Mouse (Mus musculus) gonadal fat pad, adult 2 months (tissue): ENCODE data around the gene Pard3. TPM values are rescaled to one million over a fixed set of nuclear protein-coding genes. Genes with fewer than 3 reads are reported as not detected.

Experiments
- DNase-seq: peaks from one replicate; pipeline ENCODE4 v3.0.0-alpha.2; 2012; ENCODE audit warnings: low read depth
- polyA plus RNA-seq: library from polyadenylated mRNA; depleted of rRNA; stranded (reverse); fragments of >200 nt; gene quantifications from 2 replicates; pipeline ENCODE4 v1.2.3, GENCODE M21; 2012

Gene Pard3
- polyA plus RNA-seq, 1 experiment, result 31.5 TPM

DNA sequence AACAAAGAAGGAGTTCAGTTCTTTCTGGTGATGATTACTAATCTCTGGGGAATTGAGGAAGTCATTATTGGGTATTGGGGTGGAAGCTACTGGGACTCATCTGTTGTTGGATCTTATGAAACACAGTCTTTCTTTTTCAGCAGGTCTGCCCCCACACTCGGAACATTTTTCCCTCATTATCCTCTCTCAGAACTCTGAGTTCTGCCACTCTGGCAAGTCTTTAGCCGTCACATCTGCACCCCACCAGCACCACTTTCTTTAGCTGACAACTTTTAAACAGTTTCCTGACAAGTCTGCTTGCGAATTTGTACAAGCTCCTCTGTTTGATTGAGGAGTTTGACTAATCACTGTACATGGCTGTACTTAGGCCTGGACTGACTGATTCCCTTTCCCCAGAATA is 118.4 kb downstream of the Pard3 start:
- DNase-seq, result no peak

DNA sequence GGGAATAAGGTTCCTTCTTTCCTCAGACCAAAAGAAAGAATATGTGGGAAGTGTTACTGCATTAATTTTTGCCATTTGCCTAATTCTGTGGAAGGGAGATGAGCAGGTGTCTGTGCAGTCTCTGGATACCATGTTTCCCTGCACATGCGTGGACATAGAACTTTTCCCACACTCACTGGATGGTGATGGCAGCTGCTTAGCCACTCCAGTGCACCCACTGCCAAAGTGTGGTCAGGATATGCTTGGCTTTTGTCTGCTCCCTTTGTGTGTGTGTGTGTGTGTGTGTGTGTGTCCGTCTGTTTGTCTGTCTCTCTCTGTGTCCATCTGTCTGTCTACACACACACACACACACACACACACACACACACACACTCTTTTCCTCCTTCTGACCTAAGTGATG is 119.8 kb downstream of the Pard3 start:
- no peak for DNase-seq

- DNase-seq, result no peak
Observed at GRCm38 (mm10) chr8:127184025-127184424, 120.3 kb downstream of the Pard3 start.

DNA sequence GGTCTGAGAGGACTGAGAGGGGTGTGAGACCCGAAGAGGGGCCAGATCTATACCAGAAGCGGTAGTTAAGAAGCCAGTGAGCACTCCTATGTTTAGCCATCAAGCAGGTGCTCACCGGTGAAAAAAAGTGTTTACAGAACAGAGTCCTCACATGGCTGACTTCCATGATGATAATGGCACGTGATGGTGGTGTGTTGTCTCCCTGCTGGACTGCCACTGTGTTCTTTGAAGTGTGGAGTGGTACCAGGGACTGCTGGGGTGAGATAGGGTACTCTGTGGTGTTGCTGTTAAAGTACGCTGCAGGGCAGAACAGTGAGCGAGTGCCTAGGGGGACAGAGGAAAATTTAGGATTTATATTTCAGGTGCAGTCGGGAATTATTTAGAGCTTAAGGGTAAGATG is 122.2 kb downstream of the Pard3 start:
- no peak for DNase-seq

DNA sequence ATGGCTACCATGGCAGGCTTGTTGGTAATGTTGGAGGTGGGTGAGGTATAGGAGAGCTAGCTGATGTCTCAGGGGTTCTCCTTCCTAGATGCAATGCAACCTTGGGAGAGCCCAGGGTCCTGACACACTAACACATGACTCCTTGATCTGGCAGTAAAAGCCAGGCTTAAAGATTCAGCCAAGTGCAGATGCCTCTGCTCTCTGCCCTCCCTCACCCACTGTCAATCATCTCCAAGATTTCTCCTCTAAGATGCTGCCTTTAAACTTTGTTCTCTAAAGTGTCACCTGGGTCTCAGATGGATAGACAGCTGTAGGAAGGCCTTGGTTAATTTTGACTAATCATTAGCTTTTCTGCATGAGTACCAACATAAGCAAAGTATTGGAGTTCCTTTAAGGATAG is 125.0 kb downstream of the Pard3 start:
- DNase-seq, result no peak

DNA sequence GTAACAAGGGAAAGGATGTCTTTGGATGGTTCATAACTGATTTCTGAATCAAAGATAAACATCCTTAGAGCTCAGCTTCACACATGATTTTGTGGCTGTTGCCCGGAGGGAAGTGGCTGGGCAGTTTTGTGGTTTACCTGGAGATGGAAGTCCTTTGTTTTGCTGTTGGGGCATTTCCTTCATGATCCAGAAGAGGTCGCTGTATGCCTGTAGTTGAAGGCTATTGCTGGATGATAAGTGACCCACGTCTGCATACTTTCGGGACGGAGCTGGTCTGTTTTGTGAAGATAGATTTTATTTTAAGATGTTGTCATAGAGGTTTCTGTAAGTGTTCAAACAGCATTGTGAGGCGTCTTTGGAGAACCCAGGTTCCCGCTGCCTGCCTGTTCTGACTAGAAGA is 126.7 kb downstream of the Pard3 start:
- no peak for DNase-seq

GRCm38 (mm10) chr8:127191387-127191786 is 127.7 kb downstream of the Pard3 start:
- DNase-seq, result no peak

GRCm38 (mm10) chr8:127191824-127192223 is 128.1 kb downstream of the Pard3 start:
- no peak for DNase-seq

DNA sequence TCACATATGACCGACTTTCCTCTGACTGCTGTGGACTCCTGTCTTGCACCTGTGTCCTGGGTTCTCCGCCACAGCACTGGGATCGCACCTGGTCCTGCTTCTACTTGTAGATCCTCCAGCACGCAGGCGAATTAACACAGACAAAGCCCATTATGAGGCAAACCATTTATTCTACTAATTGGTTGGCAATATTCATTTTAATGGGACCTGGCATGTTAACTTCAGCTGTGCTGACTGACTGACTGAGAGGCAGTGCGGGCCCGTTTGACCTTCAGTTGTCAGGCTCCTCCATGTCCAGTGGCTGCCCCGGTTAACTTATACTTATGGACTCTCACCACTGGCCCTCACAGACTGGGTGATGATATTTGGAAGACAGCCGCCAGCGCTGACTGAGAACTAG is 128.6 kb downstream of the Pard3 start:
- DNase-seq, result no peak

DNA sequence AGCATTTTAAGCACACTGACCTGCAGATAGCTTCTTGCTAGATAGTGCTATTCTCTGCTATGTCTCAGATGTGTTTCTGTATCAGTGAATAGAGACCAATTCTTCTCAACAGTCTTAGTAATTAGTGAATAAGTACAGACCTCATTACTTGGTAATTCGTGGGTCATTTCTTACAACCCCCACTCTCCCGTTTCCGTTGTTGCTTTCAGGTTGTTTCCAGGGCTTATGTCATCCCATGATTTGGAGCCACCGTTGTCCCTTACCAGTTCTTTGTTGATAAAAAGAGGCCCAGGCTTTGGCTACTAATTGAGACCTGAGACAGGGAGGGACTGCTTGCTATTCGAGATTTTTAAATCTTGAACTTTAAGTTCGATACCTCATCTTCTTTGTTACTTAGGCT is 129.7 kb downstream of the Pard3 start:
- DNase-seq, result no peak

DNA sequence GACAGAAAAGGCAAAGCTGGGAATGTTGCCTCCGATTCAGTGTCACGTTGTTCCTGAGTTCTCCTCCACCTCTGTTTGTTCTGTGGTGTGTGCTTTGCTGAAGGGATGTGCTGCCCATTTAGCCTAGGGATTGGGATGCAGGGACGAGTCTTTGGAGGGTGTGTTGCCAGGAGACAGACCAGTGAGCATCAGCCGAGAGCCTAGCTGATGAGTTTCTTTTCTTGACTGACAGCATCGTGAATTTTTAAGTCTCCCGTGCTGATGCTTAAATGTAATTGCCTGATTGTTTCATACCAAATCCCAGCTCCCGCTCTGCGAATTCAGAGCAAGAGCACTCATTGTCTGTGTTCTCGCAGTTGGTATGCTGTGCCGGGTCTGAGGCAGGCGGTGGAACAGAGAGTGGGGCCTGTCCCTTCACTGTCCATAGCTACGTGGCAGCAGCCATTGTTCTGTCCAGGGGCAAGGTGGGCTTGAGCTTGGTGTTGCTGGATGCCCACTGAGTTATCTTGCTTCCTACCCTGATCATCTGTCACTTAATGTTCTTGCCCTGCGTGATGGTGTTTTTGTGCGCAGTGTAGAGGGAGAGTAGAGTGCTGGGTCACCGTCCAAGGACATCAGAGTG is 131.2 kb downstream of the Pard3 start:
- no peak for DNase-seq

DNA sequence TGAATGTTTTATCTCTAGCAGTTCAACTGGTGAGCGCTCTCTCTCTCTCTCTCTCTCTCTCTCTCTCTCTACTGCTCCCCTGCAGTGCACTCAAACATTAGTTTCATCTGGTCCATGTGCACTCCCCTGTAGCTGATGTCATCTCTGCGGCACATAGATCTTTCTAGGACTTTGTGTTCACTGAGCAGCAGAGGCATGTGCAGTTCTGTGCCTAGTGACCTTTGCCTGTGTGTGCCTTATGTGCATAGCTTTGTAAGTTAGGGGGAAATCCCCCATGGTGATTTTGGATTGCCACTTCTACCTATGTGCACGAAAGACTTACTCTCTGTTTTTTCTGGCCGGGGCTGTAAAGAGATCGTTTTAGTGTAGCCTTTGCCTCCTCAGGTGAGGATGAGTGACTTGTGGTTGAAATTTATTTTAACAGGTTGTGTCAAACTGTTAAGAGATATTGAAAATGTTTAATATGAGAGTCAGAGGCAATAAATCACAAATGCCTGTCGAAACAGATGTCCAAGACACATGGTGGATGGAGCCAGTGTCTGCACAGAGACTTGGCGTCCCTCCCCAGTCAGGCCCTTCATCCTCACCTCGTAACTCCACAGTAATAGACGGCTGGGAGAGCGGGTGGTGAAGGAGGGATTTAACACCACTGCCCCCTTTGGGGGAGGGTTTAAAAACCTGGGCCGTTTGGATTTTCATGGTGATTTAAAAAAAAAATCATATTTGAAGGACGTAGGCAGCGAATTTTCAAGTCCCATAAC is 133.0 kb downstream of the Pard3 start:
- DNase-seq, result no peak

DNA sequence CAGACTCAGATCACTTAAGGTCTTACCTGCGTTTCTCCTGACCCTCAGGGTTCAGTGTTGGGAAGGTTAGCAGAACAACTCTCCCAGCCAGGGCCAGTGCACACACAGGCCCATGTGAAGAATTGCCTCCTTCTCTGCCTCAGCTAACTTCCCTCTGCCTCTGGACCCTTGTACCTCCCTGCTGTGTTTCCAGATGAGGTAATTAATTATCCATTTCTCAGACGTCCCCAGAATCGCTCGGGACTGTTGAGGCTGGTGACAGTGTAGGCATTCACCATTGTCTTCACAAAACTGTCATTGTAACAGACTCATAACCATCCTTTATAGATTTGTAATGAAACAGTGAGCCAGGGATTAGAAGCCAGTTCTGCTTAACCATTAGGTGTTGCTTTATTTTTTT is 143.8 kb downstream of the Pard3 start:
- DNase-seq, result no peak

DNA sequence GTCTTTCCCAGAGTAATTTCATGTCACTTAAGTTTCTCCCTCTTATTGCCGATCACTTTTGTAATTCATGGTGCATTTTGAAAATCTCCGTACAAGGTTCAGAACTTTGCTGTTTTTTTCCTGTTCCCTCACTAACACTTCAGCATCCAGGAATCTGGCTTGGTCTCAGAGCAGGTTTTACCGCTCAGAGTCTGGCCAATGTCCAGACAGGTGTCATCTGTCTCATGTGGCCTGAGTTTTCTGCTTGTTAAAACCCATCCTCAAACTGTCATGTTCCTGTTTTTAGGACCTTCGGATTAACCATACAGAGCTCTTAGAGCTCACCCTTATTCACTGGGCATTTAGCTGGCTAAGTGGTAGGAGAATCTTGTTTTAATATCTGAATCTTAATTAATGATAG is 146.9 kb downstream of the Pard3 start:
- DNase-seq, result peak; percentile 89

GRCm38 (mm10) chr8:127214338-127214737 is 150.6 kb downstream of the Pard3 start:
- DNase-seq, result no peak

GRCm38 (mm10) chr8:127214748-127215433 is 151.2 kb downstream of the Pard3 start:
- DNase-seq, result no peak

- DNase-seq, result no peak
Observed at GRCm38 (mm10) chr8:127220206-127220605, 156.5 kb downstream of the Pard3 start.

DNA sequence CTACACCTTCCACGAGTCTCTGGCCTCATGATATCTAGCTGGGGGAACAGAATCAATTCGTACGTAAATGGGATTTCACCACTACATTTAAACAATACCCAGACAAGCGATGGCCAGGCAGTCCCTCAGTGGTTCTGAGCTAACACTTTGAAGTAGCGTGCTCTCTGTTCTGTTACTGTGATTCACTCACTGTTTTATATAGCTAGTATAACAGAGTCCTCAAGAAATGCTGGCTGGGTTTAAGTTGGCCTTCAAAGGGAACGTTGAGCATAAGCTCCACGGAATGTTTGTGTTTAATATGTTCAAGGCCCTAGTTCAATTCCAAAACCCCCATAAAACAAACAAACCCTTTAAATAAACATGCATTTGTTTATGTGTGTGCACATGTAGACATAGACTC is 156.9 kb downstream of the Pard3 start:
- no peak for DNase-seq

GRCm38 (mm10) chr8:127222361-127222760 is 158.7 kb downstream of the Pard3 start:
- no peak for DNase-seq

GRCm38 (mm10) chr8:127226996-127227395 is 163.3 kb downstream of the Pard3 start:
- DNase-seq, result no peak

DNA sequence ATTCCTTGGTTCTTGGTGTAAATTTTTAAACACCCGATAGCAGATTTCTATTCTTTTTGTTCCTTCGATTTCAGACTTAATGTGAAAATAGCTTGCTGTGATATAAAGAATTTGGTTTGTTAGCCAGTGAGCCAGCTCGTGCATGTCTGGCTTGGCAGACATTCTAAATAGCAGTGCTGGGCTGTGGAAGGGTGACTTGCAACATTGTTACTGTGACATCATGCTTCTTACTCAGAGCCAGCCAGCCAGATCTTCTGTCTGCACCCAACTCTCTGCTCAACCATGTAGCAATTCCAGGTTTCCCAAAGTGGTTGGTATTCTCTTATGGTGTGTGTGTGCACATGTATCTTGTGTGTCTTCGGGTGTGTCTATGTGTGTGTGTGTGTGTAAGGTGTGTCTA is 163.7 kb downstream of the Pard3 start:
- peak; percentile 45 for DNase-seq

DNA sequence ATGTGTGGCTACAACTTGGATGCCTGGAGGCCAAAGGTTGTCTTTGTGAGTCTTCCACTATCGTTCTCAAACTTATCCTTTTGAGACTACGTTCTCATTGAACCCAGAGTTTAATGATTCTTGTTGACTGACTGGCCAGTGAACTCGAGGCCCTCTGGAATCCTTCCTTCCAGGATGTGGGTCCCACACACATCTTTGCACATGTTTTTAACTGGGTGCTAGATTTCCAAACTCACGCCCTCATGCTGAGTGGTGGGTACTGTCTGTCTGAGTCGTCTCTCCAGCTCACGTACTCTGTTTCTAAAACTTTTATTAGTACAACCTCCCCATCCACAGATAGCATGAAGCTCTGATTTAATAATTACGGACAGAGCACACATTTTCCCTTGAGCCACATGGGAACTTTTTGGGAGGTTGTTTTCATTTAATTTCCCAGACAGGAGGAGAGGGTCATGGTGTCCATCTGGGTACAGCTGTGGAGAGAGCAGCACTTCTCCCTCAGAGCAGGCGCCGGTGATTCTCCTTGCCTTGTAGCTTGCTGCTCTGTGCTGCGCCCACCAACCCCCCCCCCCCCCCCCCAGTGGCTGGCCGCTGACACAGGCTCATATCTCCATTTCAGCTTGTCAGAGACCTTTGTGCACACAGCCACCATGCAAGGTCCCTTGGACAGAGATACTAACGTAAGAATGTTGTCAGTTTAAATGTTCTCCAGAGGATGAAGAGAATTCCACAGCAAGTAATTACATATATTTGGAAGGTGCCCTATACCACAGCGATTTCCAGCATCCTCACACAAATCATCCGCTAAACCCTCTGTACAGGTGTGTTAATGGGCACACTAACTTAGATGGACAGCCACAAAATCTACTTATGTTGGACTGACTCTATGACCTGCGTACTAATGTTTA is 165.9 kb downstream of the Pard3 start:
- DNase-seq, result no peak
